Mouse (Mus musculus) c-Kit-positive CD71-positive TER-119-negative erythroid progenitor cells, embryonic 14.5 days (primary cell): ENCODE measurements around the gene Casp3.

Experiments
- DNase-seq: peaks from one replicate; pipeline ENCODE4 v3.0.0-alpha.2; 2013; ENCODE audit warnings: low read depth

Gene Casp3

DNA sequence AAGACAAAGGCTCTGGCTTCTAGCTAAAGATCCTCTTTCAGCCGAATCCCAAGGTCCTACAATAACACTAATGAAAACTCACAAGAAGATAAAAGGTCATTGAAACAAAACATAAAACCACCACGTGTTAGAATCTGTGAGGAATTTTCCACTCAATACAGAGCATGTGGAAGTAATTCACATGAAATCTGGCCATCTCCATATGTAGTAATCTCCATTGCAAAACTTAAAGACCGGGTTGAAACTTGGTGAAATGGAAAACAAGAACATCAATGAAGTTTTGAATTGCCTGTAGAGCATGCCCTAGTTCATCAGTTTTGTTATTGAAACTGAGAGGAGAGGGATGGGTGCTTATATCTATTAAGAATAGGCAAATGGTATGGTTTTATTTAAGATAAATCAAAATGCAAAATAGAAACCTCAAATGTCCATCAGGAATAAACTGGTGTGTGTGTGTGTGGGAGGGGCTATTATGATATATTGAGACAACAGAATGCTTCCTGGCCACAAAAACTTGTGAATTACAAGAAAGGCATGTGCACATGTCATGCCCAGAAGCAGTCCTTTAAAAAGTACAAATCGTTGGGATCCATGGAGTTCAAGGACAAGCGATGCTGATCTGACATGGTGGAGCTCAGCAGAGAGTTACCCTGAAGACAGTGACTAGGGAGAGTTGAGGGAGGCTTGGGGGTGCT, 63.7 kb downstream of the Casp3 start:
- DNase-seq, result no peak

DNA sequence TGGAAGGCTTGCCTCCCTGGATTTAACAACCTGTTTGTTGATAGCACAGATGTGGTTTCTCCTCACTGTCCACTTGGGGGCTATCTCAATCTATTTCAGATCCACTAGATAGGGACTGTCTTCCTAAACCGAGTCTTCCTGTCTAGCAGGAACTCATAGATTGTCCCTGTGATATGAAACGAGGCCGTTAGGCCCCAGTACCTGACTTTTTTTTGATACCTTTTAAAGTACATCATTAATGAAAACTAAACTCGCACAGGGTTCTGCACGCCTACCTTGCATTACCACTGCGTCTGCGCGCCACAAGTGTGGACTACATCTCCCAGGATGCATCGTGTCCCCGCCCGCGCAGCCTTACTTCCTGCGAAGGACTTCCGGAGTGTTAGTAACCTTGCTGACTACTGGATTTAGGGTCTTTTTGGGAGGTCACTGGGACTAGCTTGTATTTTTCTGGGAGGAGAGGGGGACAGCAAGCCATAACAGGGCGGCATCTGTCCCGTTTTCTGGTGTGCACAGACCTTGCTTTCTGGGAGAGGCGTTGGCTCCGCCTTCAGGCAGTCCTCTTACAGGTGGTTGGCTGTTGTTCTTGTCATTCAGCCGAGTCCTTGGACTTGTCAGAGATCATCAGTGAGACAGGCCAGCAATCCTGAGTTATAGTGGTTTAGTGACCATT, 69.7 kb downstream of the Casp3 start:
- DNase-seq, result peak; percentile 88
